Mouse (Mus musculus): ENCODE data around the gene Clcn6. TPM values are rescaled to one million over a fixed set of nuclear protein-coding genes. Genes with fewer than 3 reads are reported as not detected.

Clcn6 gene
- polyA plus RNA-seq, 1 experiment from 2014 or later, result 8.2 TPM

DNA sequence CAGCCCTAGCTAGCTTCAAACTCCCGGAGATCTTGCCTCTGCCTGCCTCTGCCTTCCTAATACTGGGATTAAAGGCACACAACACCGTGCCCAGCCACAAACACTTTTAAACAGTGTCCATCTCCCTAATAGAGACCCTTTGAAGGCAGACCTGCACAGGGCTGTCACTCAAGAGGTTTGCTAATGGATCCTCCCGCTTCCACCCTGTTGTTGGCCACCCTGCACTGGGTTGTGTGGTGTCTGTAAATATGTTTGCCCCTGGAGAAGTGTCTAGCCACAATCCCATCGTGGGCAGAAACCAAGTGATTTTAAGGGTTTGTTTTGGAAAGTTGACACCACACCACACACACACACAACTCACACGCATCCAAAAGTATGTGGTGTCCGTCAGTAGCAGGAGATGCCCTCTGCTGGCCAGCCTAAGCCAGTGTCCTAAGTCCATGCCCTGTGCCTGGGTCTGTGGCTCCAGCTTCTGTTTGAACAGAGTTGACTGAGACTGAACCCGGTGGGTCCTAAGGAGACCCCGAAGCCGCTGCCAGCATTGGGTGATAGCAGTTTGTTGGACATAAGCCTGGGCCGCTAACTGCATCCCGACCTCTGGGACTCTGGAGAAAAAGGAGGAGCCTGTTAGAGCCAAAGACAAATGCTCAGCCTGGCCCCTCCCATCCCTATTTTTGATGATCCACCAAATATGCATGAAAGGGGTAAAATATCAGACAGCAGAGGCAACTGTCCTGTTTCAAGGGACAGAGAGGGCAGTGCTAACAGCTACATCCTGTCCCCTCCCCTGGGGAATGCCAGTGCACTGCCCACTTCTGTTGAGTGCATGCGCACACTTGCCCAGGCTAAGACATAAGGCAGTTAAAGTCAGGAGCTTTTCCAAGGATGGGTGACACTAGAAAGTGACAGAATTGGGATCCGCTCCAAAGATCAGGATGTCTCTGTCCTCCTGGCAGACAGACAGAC is 21.8 kb upstream of the Clcn6 start:
- H3K4me3 ChIP-seq, result no peak overlapping the region
- H3K36me3 ChIP-seq, result peaks cover 37% of the 10 kb centered on the region
- H3K9ac ChIP-seq, result no peak overlapping the region
- H3K9me3 ChIP-seq, result no peaks in the 10 kb centered on the region
- no peak overlapping the region for H3K4me2 ChIP-seq (replicated peaks)
- H3K27ac ChIP-seq, result no peak overlapping the region
- no peaks in the 10 kb centered on the region for H3K27me3 ChIP-seq
- ATAC-seq (ENCODE audit: low FRiP score, low read depth), result no peak
- WGBS, result 51% methylated on average over 13 of the region's 13 CpGs
- H3K4me1 ChIP-seq, result no peaks in the 10 kb centered on the region

DNA sequence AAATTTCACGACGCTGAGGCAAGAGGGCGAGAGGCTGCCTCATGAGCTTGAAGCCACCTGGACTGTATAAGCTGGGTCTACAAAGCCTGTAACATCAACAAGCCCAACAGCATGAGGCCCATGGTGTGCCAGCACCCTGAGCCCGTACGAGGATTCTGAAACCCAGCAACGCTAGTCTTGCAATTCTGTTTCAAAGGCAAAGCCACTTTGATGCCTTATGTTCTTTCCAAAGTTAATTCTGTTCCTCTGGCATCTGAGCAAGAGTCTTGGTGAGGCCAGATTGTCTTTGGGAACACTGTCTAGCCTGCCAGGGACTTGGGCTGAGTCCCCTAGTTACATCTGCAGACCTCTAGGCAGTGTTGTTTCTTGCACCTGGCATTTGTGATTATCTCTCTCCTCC is 20.4 kb upstream of the Clcn6 start:
- Histone ChIP-seq H3K27me3 (no peaks in the 10 kb centered on the region), H3K27ac (no peak overlapping the region), H3K9ac (no peak overlapping the region), H3K4me2 (replicated peaks) (no peak overlapping the region), H3K4me1 (no peaks in the 10 kb centered on the region), H3K4me3 (no peak overlapping the region), H3K36me3 (peaks cover 51% of the 10 kb centered on the region), H3K9me3 (no peaks in the 10 kb centered on the region)
- ATAC-seq (ENCODE audit: low FRiP score, low read depth), result no peak
- WGBS, result 90% methylated on average over 6 of the region's 6 CpGs

DNA sequence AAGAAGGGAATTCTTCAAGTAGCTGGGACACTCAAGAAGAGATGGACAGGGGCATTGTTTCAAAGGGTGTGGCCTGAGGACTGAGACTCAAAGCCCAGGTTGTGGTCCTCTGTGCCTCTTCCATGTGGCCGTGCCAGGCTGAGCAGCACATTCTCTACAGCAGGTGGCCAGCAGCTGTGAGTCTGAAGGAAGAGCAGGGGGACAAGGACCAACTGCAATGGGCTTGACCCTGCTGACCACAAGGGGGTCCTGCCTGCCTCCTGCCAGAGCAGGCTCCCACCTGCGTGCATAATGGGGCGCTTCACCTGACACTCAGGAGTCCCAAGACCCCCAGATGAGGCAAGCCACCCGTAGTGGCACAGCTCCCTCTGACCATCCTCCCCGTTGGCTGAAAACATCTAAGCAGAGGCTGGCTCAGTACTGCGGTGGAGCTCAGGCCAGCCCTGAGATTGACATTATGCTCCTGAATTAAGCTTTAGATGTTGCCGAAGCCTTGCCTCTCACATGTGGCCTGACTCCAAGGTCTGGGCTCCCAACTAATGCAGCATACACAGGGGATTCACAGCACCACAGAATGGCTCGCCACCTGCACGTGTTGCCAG is 19.7 kb upstream of the Clcn6 start:
- no peaks in the 10 kb centered on the region for H3K9me3 ChIP-seq
- H3K4me2 ChIP-seq (replicated peaks), result no peak overlapping the region
- no peak overlapping the region for H3K27ac ChIP-seq
- H3K4me1 ChIP-seq, result no peaks in the 10 kb centered on the region
- H3K27me3 ChIP-seq, result no peaks in the 10 kb centered on the region
- ATAC-seq (ENCODE audit: low FRiP score, low read depth), result no peak
- 86% methylated on average over 9 of the region's 9 CpGs for WGBS
- no peak overlapping the region for H3K4me3 ChIP-seq
- no peak overlapping the region for H3K9ac ChIP-seq
- peaks cover 58% of the 10 kb centered on the region for H3K36me3 ChIP-seq

DNA sequence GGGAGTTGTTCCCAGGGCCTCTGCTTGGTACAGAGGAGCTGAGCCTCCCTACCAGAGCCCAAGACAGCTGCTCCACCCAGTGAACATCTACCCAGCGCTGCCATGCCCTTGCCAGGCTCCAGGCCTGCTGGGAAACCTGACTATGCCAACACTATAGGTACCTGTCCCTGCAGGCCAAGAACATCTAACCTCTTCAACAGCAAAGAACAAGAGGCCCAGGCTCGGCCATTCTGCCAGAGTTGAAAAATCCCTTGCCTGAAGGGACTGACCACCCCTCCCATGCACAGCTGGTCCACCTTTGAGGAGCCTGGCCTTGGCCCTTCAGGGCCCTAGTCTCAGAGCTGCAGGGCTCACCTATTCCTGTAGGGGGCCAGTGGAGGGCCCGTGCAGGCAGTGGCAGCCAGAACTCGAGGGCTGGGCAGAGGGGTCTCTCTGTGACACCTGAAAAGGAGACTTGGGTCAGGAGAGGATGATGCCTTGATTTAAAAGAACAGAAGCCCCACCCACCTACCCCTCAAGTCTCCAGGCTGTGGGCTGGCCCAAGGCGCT is 19.1 kb upstream of the Clcn6 start:
- H3K4me2 ChIP-seq (replicated peaks), result no peak overlapping the region
- ATAC-seq (ENCODE audit: low FRiP score, low read depth), result no peak
- no peak overlapping the region for H3K4me3 ChIP-seq
- no peaks in the 10 kb centered on the region for H3K27me3 ChIP-seq
- H3K36me3 ChIP-seq, result peaks cover 63% of the 10 kb centered on the region
- no peaks in the 10 kb centered on the region for H3K4me1 ChIP-seq
- H3K9ac ChIP-seq, result no peak overlapping the region
- no peaks in the 10 kb centered on the region for H3K9me3 ChIP-seq
- H3K27ac ChIP-seq, result no peak overlapping the region
- WGBS, result 57% methylated on average over 5 of the region's 5 CpGs

DNA sequence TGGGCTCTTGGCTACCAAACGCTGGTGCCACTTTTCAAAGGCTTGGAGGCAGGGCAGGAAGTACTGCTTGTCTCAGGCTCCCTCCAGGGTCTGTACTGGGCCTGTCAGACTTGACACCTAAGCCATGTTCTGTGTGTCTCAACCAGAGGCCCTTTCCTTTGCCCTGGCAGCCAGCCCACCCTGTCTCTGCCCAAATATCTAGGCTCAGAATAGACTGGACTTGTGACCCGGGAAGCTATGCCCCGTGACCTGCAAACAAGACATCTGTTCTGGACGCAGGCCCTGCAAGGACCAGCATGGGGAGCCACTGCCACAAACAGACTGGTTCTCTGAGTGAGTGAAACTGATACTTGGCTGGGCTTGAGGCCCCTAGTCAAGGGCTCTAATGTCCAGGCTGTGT is 18.2 kb upstream of the Clcn6 start:
- no peak overlapping the region for H3K9ac ChIP-seq
- ATAC-seq (ENCODE audit: low FRiP score, low read depth), result no peak
- H3K27ac ChIP-seq, result no peak overlapping the region
- H3K27me3 ChIP-seq, result no peaks in the 10 kb centered on the region
- 79% methylated on average over 4 of the region's 4 CpGs for WGBS
- H3K36me3 ChIP-seq, result peaks cover 73% of the 10 kb centered on the region
- H3K4me1 ChIP-seq, result no peaks in the 10 kb centered on the region
- H3K9me3 ChIP-seq, result no peaks in the 10 kb centered on the region
- no peak overlapping the region for H3K4me2 ChIP-seq (replicated peaks)
- no peak overlapping the region for H3K4me3 ChIP-seq

DNA sequence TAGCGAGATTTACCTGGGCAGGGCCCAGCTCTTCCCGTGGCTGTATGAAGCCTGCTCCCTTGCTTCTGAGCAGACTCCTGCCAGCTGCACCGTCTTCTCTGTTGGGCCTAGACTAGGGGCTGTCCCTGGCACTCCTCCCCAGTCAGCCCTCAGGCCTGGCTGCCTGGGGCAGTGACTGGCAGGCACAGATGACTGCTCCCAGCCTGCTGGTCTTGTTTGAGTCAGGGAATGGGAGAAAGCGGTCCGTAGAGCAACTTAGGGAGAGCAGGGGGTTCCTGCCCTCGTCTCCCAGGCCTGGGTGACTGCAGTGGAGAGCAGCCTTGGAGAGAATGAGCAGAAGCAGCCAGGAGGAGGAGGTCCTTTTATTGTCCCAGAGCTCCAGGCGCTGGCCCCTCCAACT is 17.6 kb upstream of the Clcn6 start:
- WGBS, result 77% methylated on average over 7 of the region's 7 CpGs
- no peaks in the 10 kb centered on the region for H3K9me3 ChIP-seq
- no peak overlapping the region for H3K9ac ChIP-seq
- no peaks in the 10 kb centered on the region for H3K4me1 ChIP-seq
- H3K27ac ChIP-seq, result no peak overlapping the region; the same call in 1 of the 2 replicates
- no peaks in the 10 kb centered on the region for H3K27me3 ChIP-seq
- H3K4me2 ChIP-seq (replicated peaks), result no peak overlapping the region
- peaks cover 78% of the 10 kb centered on the region for H3K36me3 ChIP-seq
- ATAC-seq (ENCODE audit: low FRiP score, low read depth), result peak; percentile 35; the same call in 1 of the 2 replicates
- H3K4me3 ChIP-seq, result no peak overlapping the region

DNA sequence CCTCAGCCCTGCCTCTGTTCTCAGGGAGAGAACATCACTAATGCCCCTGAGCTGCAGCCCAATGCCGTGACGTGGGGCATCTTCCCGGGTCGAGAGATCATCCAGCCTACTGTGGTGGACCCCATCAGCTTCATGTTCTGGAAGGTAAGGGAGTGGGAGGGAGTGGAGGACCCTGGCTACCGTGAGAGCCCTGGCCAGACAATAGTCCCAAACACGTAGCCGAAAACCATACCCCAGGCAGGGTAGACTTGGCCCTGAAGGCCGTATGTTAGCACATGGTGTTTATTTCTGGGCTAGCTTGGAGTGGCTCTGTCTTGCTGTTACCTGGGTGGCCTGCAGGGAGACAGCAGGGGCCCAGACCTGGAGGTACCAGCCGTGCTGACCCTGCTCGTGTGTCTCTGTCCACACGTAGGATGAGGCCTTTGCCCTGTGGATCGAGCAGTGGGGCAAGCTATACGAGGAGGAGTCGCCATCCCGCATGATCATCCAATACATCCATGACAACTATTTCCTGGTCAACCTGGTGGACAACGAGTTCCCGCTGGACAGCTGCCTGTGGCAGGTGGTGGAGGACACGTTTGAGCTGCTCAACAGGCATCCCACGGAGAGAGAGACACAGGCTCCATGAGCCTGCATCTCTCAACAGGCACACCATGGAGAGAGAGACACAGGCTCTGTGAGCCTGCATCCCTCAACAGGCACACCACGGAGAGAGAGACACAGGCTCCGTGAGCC is 16.5 kb upstream of the Clcn6 start:
- Histone ChIP-seq H3K4me3 (no peak overlapping the region), H3K4me1 (no peaks in the 10 kb centered on the region), H3K4me2 (replicated peaks) (no peak overlapping the region), H3K27ac (no peak overlapping the region), H3K9ac (no peak overlapping the region), H3K9me3 (no peaks in the 10 kb centered on the region), H3K36me3 (peaks cover 89% of the 10 kb centered on the region), H3K27me3 (no peaks in the 10 kb centered on the region)
- WGBS, result 92% methylated on average over 21 of the region's 21 CpGs
- ATAC-seq (ENCODE audit: low FRiP score, low read depth), result no peak

DNA sequence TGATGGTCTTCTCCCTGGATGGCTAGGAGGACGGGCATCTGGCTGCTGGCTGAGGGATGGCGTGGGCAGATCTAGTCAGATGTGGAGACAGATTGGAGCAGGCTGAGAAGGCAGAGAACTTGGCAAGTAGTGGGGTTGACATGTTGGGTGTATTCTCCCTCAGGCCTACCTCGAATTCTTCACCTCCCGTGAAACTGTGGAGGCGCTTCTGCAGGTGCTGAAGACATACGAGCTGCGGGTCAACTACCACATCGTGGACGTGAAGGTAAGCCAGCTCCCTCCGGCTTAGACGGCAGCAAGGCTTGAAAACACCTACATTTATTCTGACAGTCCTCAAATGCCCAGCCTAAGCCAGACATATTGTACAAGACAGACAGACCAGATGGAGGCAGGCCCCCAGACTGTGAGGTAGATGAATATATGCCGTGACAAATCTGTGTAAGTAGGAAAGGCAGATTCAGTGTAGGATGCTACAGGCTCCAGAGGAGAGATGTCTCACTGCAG is 14.8 kb upstream of the Clcn6 start:
- WGBS, result 91% methylated on average over 12 of the region's 12 CpGs
- Histone ChIP-seq H3K27me3 (no peaks in the 10 kb centered on the region), H3K36me3 (peaks cover 100% of the 10 kb centered on the region), H3K9me3 (no peaks in the 10 kb centered on the region), H3K4me2 (replicated peaks) (no peak overlapping the region), H3K27ac (no peak overlapping the region), H3K4me3 (no peak overlapping the region), H3K4me1 (no peaks in the 10 kb centered on the region), H3K9ac (no peak overlapping the region)
- no peak for ATAC-seq (ENCODE audit: low FRiP score, low read depth)

DNA sequence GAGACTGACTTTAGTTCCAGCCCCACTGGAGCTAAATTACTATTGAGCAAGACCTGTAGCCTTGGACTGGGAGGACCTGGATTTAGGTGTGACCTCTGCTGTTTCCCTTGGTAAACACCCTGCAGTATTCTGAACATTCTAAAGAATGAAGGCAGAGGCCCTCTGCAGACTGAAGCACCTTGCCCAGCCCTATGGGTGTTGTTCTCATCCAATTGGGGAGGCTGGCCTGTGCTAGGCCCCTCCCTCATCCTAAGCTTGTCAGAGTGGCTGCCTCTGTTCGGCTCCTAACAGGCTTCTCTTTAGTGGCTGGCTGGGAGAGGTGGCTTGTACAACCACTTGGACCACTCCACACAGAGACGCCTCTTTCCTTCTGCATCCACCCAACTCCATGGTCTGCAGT is 14.4 kb upstream of the Clcn6 start:
- 63% methylated on average over 2 of the region's 2 CpGs for WGBS
- H3K9ac ChIP-seq, result no peak overlapping the region
- no peak overlapping the region for H3K4me3 ChIP-seq
- H3K9me3 ChIP-seq, result no peaks in the 10 kb centered on the region
- H3K4me2 ChIP-seq (replicated peaks), result no peak overlapping the region
- peaks cover 100% of the 10 kb centered on the region for H3K36me3 ChIP-seq
- H3K27me3 ChIP-seq, result no peaks in the 10 kb centered on the region
- no peaks in the 10 kb centered on the region for H3K4me1 ChIP-seq
- ATAC-seq (ENCODE audit: low FRiP score, low read depth), result no peak
- H3K27ac ChIP-seq, result no peak overlapping the region

DNA sequence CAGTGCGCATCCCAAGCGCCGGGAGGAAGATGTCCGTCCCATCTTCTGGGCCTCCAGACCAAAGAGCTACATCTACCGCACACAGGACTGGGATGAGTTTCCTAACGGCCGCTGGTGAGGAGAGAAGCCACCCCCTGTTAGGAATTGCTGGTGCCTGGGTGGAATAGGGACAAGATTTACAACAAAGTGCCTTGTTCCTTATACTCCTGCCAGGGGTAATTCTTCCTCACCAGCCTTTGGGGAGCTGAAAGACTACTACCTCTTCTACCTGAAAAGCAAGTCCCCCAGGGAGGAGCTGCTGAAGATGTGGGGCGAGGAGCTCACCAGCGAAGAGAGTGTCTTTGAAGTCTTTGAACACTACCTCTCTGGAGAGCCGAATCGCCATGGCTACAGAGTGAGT is 13.3 kb upstream of the Clcn6 start:
- Histone ChIP-seq H3K9ac (no peak overlapping the region), H3K27ac (no peak overlapping the region), H3K27me3 (no peaks in the 10 kb centered on the region), H3K4me3 (no peak overlapping the region), H3K4me1 (no peaks in the 10 kb centered on the region), H3K4me2 (replicated peaks) (no peak overlapping the region), H3K9me3 (no peaks in the 10 kb centered on the region), H3K36me3 (peaks cover 98% of the 10 kb centered on the region)
- no peak for ATAC-seq (ENCODE audit: low FRiP score, low read depth)
- 86% methylated on average over 11 of the region's 11 CpGs for WGBS

DNA sequence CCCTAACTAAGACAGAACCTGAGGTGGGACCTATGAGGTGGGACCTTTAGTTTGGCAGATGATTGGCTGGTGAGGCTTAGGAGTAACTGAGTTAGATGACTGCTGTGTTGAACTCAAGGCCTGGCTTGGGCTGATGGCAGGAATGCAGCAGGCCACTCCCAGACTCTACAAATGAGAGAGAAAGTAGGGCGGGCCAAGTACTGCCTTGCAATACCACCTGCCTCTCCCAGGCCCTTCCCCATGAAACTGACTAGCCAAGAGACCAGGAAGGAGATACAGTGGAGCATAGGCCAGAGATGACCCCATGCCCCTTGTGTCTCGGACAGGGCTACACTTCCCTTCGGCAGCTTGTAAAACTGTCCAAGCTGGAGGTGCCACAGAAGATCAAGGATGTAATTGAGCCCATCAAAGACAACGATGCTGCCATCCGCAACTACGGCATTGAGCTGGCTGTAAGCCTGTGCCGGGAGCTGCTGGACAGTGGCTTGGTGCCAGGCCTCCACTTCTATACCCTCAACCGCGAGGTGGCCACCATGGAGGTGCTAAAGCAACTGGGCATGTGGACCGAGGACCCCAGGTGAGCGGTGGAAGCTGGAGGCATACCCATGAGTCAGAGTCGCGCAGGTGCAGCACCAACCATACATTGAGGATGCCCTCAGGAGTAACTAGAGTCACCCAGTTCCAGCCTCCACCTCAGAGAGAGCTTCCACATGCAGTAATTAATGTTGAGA is 12.6 kb upstream of the Clcn6 start:
- WGBS, result 70% methylated on average over 13 of the region's 13 CpGs
- peaks cover 96% of the 10 kb centered on the region for H3K36me3 ChIP-seq

More for the DNA sequence above, 12.6 kb upstream of the Clcn6 start:
- no peak for ATAC-seq (ENCODE audit: low FRiP score, low read depth)
- Histone ChIP-seq H3K9me3 (no peaks in the 10 kb centered on the region), H3K27me3 (no peaks in the 10 kb centered on the region), H3K4me2 (replicated peaks) (no peak overlapping the region), H3K27ac (no peak overlapping the region), H3K4me1 (no peaks in the 10 kb centered on the region), H3K9ac (no peak overlapping the region), H3K4me3 (no peak overlapping the region)
